Mouse (Mus musculus) kidney, postnatal 10 days (tissue): ENCODE results near the gene Sdk1.

Experiments
- DNase-seq: peaks from one replicate; pipeline ENCODE4 v3.0.0; 2021; ENCODE audit warnings: mixed read lengths

Gene Sdk1

DNA sequence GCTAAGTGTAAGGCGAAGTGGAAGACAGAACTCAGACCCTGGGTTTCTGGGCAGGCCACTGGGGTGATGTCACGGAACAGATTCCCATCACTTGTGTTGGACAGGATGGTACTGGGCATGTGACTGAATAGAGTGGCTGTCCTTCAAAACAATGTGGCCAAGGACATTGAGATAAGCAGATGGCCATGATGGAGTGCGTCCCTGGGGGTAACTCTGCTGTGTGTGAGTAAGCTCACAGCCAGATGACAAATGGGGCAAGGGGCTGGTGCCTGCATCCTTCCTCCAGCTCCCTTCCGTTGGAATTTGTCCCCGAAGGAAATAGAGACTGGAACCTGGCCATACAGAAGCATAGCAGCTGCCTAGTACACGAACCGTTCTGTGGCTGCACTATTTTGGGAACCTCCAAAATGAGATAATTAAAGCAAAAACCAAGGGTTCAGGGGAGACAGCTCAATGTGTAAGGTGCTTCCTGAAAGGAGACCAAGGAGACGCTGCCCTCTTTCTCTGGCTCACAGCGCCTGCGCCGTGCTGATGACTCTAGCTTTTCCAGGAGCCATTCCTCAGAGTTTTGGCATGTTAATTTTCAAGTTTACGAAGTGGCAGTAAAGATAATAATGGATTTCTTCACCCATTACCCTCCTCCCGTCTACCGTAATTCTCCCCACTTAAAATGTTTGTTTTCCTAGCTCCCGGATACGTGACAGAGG lies 661.4 kb downstream of the Sdk1 start:
- DNase-seq = peak; percentile 42

DNA sequence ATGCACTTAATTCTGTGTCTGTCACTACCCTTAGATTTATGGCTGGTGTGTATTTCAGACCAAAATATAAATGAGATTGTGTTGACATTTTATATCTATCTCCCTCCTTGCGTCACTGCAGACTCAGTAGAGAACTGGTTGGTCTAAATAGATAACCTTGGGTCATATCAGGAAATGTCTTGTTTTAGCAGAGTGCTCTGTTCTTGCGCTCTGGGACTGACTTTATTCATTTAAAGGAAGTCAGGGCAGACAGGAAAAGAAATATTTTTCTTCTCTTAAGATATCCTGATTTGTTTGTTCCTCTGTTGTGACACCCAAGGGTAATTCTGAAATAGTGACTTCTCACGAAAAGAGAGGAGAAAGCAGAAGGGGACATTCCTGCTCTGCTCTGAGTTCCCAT lies 669.2 kb downstream of the Sdk1 start:
- DNase-seq = no peak

DNA sequence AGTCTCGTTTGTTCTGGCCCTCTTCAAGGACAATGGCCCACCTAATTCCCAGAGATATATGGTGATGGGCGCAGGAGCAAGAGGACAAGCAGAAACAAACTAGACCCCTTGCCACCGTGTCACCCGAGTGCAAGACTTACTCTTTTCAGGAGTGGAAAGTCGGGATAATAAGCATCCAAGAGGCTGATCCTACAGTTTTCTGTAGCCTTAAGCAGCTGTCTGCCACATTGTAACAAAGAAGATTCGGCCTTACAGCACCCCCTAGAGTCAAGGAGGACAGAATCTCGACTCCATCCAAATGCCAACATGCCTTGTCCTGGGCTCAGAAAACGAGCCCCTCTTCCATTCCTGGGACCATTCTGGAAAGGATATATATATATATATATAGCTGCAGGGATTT lies 669.6 kb downstream of the Sdk1 start:
- DNase-seq = peak; percentile 37

DNA sequence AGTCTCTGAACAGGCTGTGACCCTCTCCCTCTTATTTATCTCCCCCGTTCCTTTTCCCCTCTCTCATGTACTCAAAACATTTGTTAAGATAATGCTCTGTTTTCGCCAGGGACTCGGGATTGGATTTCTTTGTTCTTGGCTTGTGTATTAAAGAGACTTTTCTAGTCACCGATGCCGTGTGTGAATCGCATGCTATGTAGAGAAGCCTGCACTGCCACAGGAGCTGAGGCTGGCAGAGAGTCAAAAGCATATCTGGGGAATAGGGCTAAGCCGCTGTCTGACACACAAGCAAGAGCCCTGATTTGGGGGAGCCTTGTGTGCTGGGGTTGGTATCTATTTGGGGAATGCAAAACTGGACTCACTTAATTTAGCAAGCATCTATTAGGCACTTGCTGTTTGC lies 671.6 kb downstream of the Sdk1 start:
- no peak for DNase-seq

DNA sequence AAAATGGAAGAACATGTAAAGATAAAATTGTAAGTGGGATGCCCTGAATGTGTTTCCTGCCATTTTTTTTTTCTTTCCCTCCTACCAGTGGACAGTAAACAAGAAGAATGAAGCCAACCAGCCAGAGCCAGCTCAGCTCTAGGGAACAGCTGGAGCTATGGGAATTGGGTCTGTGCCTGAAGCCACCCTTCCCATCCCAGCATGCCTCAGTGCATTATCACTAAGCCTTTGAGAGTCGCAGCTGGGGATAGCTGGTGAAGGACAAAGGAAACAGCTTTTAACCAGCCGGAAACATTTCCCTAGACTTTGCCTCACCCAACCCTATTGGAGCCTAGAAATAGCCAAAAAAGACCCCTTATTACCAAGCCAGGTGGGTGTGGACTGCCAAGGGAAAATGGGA lies 675.7 kb downstream of the Sdk1 start:
- peak; percentile 57 for DNase-seq

DNA sequence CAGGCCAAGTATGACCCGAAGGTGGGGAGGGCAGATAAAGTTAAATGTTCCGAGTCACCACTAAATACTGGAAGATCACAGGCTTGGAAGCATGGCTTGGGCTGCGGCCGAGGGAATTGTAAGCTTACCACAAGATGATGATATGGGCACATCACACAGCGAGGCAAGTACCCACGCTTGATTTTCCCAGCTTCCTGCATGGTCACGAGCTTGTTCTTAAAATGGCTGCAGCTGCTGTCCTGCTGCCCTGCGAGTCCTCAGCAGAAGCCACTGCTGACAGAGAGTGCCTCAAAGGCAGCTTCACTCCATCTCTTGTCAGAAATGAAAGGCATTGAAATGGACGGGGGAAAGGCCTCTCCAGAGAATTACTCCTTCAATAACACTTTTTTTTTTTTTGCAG lies 697.7 kb downstream of the Sdk1 start:
- no peak for DNase-seq

DNA sequence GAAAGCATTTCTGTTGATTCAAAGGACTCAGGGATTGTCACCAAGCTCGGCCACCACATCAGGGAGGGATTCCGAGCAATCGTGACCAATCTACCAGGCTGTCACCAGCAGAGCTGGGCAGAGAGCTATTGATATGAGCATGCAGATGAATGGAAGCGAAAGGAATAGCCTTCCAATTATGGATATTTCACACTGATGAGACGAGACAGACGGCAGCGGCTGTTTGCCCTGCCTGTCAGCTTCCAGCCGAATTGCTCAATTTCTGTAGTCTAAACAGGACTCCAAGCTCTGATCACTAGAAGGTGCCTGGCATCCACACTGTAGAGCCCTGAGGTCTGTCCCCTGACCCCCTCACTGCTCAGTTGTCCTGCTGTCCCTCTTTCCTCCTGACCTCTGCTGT lies 699.3 kb downstream of the Sdk1 start:
- DNase-seq = no peak

DNA sequence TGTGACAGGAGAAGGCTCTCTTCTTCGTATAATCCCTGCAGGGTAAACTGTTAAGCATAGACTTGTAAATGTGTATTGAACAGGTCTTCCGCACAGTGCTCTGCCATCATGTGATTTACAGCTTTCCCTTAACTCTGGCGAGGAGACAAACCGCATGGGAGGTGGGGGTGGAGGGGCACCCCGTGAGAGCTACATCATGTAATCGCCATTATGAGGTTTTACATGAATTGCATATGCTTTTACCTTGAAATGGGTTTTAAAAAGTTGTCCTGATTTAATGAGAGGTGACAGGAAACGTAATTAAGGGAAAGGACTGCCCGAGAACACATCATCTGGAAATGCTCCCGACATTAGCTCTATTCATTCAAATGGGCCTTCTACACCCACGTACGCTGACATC lies 709.5 kb downstream of the Sdk1 start:
- no peak for DNase-seq

DNA sequence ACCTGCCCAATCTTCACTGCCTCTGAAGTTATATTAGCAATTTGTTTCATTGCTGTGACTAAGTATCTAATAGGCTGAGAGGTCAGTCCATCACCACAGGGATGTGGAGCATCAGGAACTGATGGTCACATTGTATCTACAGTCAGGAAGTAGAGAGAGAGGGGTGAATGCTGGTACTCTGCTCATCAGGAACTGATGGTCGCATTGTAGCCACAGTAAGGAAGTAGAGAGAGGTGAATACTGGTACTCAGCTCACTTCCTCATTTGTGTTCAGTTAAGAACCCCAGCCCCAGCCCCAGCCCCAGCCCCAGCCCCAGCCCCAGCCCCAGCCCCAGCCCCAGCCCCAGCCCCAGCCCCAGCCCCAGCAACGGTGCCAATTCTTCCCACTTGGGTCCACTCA lies 711.0 kb downstream of the Sdk1 start:
- no peak for DNase-seq

DNA sequence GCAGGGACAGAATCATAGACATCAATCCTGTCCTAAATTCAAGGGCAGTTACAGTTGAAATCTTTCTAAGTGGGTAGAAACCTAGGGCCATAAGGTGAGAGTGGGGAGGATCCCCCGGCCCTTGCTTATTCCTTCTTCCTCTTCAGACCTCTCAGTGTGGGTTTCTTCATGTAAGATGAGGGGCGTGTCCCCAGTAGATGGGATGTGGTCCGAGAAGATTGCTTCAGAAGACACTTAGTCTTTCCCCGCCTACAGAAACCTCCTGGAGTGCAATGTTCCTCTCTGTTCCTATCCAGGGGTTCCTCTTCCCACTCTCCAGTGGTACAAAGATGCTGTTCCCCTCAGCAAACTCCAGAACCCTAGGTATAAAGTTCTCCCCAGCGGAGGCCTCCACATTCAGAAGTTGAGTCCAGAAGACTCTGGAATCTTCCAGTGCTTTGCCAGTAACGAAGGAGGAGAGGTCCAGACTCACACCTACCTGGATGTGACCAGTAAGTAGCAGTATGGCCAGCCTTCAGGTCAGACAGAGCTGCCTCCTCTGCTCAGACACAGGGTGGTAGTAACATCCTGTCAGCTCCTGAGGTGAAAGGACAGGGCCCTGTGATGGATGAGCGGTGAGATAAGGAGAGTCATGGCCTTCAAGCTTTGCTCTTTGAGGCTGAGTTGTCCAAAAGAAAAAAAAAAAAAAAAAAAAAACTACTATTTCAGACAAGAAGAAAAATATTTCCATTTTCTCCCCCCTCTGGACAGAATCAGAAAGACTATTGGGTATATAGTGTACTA lies 711.6 kb downstream of the Sdk1 start:
- DNase-seq = no peak

DNA sequence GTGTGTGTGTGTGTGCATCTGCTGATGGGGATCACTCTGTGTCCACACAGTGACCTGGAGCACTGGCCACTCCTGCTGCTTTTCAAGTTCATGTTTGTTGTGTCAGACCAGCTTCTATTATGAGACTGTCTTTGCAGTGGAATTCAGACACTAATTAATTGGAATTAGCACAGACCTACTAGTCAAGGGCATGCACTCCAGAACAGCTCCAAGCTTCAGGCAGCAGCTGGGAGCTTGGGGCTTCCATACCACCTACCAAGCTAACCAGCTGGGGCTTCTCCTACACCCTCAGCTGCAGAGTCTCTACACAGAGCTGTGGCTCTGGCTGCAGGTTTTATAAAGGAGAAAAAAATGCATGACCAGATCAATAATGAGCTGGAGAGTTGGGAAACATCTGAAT lies 729.8 kb downstream of the Sdk1 start:
- DNase-seq = no peak

DNA sequence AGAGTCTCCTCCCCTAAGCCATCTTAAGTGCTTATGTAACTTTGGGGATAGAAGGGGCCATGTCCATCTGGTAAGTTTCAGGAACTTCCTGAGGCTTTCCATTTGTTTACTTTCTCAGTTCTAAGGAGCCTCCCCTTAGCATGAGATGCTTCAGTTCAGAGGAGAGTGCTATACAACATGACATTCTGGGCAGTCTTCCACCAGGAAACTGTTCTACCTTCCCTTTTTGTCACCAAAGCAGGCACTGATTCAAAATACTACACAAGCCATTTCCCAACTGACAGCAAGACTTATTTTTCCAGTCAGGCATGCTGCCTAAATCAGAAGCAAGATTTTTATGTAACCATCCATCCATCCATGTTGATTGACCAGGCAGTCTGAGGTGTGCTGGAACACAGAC lies 738.2 kb downstream of the Sdk1 start:
- no peak for DNase-seq

DNA sequence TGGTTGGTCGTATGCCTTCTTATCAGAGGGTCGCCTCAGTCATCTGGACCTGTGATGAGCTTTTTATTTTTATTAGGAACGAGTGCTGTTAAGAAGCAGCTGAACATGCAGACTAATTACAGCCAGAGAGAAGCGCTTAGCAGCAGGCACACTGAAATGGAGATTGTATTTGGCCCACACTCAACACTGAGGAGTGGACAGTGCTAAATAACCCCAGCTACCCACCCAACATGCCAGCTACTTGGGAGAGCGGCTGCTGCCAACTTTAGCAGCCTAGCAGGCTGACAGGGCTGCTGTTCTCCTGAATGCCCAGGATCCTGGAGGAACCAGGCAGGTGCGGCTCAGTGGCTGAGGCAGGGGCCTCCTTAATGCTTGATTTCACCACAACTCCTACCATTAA lies 739.5 kb downstream of the Sdk1 start:
- no peak for DNase-seq

DNA sequence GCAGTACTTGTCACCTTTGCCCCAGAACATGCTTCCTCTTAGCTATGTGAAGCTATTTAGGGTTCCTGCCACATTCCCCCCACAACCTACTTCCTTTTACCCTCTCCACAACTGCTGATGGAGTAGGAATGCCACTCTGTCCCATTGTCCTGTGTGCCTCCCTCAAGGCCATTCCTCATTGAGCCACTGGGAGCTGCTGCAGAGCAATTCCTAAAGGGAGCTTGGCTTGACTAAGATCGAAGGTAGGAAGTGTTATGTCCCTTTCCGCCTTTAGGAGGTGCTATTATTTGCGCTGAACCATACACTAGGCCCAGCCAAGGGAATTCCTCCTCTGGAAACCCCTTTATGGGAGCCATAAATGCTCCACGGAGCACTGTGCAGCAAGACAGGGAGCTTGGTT lies 743.0 kb downstream of the Sdk1 start:
- DNase-seq = no peak

DNA sequence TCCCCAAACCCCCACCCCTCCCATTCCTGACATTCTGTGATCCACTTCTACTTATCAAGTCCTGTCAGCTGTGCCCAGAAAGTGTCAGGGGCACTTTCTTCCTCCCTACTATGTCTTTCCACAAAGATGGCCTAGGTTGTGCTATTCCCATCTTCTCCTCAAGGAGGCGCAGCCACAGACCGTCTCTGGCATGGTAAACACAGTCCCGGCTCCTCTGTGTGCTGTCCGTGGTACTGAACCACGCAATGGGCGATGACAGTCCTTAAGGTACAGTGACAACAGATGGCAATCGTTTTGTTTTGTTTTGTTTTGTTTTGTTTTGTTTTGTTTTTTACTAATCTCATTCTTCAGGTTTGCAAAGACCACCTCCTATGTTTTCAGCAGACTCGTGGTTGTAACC lies 743.7 kb downstream of the Sdk1 start:
- DNase-seq = peak; percentile 93

DNA sequence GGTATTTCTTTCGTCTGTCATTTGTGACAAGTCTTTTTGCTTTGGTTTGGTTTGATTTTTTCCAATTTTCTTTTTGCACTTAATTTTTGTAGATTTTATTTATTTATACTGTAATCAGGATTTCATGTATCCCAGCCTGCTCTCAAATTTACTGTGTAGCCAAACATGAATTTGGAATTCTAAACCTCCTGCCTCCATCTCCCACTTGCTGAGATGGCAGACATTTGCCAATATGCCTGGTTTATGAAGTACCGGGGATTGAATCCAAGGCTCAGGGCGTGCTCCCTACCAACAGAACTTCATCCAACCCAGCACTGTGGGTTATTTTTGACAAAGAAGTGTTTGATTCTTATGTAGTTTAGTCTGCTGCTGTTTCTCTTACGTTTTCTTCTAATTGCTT lies 744.3 kb downstream of the Sdk1 start:
- DNase-seq = no peak

DNA sequence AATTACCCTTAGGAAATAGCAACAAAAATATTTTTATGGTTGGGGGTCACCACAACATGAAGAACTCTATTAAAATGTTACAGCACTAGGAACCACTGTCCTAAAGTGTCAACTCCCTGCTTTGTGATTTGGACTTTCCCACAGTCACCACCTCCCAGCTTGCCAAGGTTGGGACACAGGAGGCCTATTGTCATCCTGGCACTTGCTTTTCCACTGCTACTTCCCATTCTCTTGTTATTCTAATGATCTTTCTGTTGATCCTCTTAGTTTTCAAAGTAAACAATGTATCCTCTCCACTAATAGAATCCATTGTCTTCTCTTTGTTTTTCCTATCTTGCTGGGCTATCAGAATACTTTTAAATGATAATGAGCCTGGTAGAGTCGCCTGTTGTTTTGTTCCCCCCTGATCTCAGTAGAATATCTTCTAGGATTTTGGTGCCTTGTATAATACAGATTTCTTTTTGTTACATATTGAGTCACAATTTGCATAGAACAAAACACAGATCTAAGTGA lies 746.1 kb downstream of the Sdk1 start:
- DNase-seq = no peak

DNA sequence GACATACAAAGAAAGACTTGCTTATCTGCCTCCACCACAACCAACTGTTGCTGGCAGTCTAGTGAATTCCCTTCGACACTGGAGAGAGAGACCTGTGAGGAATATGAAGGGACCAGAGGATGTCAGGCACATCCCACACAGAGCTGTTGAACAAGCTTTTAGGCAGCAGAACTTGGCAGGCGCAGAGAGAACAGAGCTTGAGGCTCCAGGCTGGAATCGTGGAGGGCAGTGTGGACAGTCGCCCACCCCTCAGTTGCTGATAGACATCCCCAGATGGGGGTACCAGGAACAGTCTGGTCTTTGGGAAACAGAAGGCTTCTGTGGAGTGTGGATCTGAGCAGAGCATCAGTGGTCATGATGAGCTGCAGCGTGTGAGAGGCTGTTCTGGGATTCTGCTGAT lies 747.4 kb downstream of the Sdk1 start:
- DNase-seq = no peak

DNA sequence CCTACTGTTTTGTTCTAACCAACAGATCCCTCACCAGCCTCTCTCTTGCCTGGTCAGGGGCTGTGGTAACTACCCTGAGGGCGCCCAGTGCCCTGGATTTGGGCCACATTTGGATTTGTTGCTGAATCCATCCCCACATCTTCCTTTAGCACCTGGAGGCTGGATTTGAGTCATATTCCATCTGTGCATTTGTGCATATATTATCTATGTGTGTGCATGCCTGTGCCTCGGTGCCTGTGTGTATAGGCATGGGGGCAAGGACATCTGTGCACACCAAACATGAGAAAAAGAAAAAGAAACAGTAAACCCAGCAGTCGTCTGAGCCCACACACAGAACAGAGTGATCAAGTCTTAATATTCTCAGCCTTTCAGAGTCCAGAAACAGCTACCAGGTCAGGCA lies 752.9 kb downstream of the Sdk1 start:
- no peak for DNase-seq

DNA sequence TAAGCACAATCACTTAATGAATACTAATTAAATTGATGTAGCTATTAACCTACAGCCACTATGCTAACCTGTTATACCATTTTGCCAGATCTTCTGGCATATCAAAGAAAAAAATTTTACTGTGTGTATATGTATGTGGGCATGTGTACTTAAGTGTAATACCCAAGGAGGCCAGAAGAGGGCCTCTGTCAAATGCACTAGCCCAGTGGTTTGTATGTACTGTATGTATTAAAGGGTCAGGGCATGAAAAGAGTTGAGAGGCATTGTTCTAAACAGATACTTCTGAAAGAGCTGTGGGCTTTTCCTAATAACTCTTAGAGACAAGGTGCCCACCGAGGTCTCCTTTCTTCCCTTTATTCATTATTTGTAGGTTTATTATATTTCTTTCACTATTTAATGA lies 759.0 kb downstream of the Sdk1 start:
- no peak for DNase-seq

DNA sequence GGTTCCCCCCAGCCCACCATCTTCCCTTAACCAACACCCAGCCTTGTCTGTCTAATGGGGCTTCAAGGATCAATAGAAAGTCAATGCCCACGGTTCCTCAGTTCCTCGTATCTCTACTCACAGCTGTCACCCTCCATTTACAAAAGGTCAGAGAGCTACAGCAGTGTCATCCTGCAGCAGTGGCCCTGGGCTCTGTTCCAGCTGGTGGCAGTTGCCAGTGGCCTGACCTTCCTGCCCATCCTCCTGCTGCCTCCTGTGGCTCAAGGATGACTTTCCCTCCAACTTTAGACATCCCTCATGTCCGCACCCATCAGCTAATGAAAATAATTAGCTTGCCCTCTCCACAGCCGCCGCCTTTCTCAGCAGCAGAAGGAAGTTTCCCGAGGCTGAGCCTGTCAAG lies 759.8 kb downstream of the Sdk1 start:
- DNase-seq = peak; percentile 14

DNA sequence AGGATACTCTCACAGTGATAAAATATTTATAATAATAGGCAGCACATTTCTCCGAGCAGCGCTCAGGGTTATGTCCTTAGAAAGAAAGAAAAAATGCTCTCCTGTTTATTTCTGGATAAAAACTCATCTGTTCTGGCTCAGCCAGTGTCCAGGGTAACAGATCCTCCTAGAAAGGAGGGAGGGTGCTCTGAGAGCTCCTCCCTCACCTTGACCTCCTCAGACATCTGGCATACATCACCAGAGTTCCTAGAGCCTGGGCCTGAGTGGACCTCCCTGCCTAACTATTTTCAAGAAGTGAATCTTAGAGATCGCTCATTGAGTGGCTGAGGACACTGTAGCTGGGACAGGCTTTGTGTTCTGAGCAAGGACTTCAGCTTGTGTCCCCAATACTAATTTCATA lies 760.7 kb downstream of the Sdk1 start:
- DNase-seq = no peak

DNA sequence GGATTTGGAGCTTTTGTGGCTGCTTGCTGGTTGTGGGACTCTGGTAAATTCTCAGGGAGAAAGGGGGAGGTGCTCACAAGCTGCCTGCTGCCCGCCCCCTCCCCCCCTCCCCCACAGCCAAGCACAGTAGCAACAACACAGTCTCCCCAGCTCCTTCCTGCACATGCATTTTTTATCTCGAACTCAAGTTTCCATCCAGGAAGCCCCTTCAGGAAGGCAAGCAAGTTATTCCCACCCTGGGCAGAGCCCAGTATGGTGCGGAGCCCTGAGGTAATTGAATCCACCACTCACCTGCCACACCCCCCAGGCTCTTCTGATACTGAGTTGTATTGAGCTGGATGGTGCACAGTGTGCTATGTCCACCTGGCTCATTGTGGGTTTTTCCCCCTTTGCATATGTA lies 768.9 kb downstream of the Sdk1 start:
- no peak for DNase-seq

DNA sequence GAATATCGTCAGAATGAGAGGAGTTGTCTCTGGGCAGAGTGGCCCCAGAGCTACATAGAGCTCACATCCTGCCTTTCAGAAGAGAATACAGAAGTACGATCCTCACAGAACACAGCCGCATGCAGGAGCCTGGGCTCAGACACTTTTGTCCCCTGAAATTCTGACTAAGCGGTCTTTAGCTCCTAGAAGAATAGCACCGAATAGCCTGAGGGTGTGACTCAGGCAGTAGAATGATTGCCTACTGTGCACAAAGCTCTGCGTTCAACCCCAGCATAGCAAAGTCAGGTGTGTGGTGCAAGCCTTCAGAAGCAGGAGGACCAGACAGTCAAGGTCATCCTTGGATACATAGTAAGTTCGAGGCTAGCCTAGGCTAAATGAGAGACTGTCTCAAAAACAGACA lies 775.7 kb downstream of the Sdk1 start:
- no peak for DNase-seq
